Mouse (Mus musculus) erythroblast, embryonic 14.5 days (primary cell): ENCODE data around the gene Dctpp1.

ENCODE experiments used
- GATA1 ChIP-seq: IDR thresholded peaks from 2 replicates; pipeline ENCODE4 v1.6.1; 2012; ENCODE audit warnings: low read length, inconsistent platforms, mixed read lengths
- TAL1 ChIP-seq: IDR thresholded peaks from 3 replicates; pipeline ENCODE4 v1.6.1; 2012; ENCODE audit warnings: low read length, inconsistent platforms, mixed read lengths

DNA sequence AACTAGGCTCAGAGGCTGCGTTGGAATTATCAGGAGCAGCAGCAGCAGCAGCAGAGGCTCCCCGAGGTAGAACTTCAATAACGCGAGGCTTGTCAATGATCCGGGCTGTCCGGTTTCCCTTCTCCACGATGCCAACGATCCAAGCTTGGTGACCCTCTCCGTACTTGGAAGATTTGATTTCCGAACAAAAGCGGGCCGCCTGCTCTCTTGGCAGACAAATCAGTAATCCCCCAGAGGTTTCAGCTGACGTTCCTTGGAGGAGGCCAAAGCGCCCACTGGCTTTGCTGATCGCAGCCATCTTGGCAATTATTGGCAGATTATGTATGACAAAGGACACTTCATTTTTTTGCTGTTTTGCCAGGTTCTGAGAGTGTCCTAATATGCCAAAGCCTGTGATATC lies 12.1 kb upstream of the Dctpp1 start:
- TF ChIP-seq GATA1: no peak
- no peak for TF ChIP-seq TAL1
